ENCODE assay signal across 10 mouse cellular contexts in genomic region chr9:35135575-35135974, GRCm38 (mm10). TPM values are rescaled to one million over a fixed set of nuclear protein-coding genes. Genes with fewer than 3 reads are reported as not detected.
DNase-seq lines count a peak whose midpoint lies in the region; ATAC-seq and TF ChIP-seq lines count a peak whose summit lies in the region.
"Had no signal": no experiment of that assay in that cellular context is flagged by ENCODE, and none has a peak within 500 bp of the region (broad histone marks: within the 10 kb centered on the region; RNA-seq: fewer than 3 reads in every experiment).

No protein-coding gene starts in this region.

- H3K4me2 ChIP-seq in forebrain, embryonic 11.5 days (ENCODE audit: low read depth, low read length, severe bottlenecking): no peak overlapping the region
- H3K4me2 ChIP-seq in forebrain, embryonic 12.5 days: no peak overlapping the region
- H3K4me2 ChIP-seq in forebrain, postnatal 0 days (ENCODE audit: low read depth): no peak overlapping the region
- H3K4me2 ChIP-seq: midbrain, embryonic 12.5 days had no signal

- H3K4me3 ChIP-seq in forebrain, embryonic 11.5 days (ENCODE audit: low read depth, low read length): no peak overlapping the region
- H3K4me3 ChIP-seq in forebrain, embryonic 12.5 days (replicated peaks): no peak overlapping the region
- H3K4me3 ChIP-seq in forebrain, postnatal 0 days (ENCODE audit: low read depth, low read length): no peak overlapping the region
- H3K4me3 ChIP-seq: midbrain, embryonic 12.5 days had no signal

- H3K9me3 ChIP-seq in forebrain, embryonic 11.5 days (ENCODE audit: control insufficient read depth, low read length): no peaks in the 10 kb centered on the region
- no peaks in the 10 kb centered on the region for H3K9me3 ChIP-seq in forebrain, embryonic 12.5 days
- no peaks in the 10 kb centered on the region for H3K9me3 ChIP-seq in forebrain, postnatal 0 days (ENCODE audit: low read length)
- H3K9me3 ChIP-seq: midbrain, embryonic 12.5 days had no signal

- intact Hi-C loops in left cerebral cortex, postnatal 14 days (cut with DNase I): no loop called here
- intact Hi-C loops in left cerebral cortex, postnatal 10 days (cut with DNase I): no loop called here

- TF ChIP-seq CTCF in brain, embryonic 14.5 days (IDR thresholded peaks at IDR 0.05; ENCODE audit: borderline replicate concordance, extremely low read depth, insufficient read depth, insufficient read length): no peak
- no peak for TF ChIP-seq CTCF in forebrain, postnatal 0 days (IDR thresholded peaks at IDR 0.05; ENCODE audit: low read depth)

- H3K9ac ChIP-seq in forebrain, embryonic 11.5 days (ENCODE audit: low read length): no peak overlapping the region
- no peak overlapping the region for H3K9ac ChIP-seq in forebrain, embryonic 12.5 days
- H3K9ac ChIP-seq in forebrain, postnatal 0 days: no peak overlapping the region
- H3K9ac ChIP-seq: midbrain, embryonic 12.5 days had no signal

- no peaks in the 10 kb centered on the region for H3K27me3 ChIP-seq in forebrain, embryonic 11.5 days (ENCODE audit: control insufficient read depth, insufficient read depth, low read length)
- H3K27me3 ChIP-seq in forebrain, embryonic 12.5 days: no peaks in the 10 kb centered on the region
- no peaks in the 10 kb centered on the region for H3K27me3 ChIP-seq in forebrain, postnatal 0 days (ENCODE audit: insufficient read depth, low read length)
- H3K27me3 ChIP-seq: CH12.LX; midbrain, embryonic 12.5 days had no signal

- TF ChIP-seq POLR2A in brain, embryonic 14.5 days (IDR thresholded peaks at IDR 0.05; ENCODE audit: borderline replicate concordance, extremely low read depth, insufficient read depth, insufficient read length, poor library complexity, severe bottlenecking): no peak

- peak; percentile 21 for DNase-seq in forebrain, embryonic 11.5 days (ENCODE audit: low spot score)
- DNase-seq in left cerebral cortex, postnatal 14 days (ENCODE audit: low spot score in 2 of 2): peak; percentile 30 to 33
- DNase-seq in left cerebral cortex, postnatal 10 days (ENCODE audit: extremely low spot score in 1 of 2, low spot score in 2 of 2): no peak
- peak; percentile 84 for DNase-seq in 3T3-L1 (ENCODE audit: low read depth, low spot score)
- DNase-seq in brain, embryonic 14.5 days (ENCODE audit: low read depth): peak; percentile 10
- no peak for DNase-seq in forebrain, postnatal 0 days
- no peak for DNase-seq in embryo, embryonic 9.5 days (ENCODE audit: extremely low spot score)

- no peak for ATAC-seq in forebrain, embryonic 11.5 days (replicated peaks; ENCODE audit: low FRiP score)
- ATAC-seq in forebrain, embryonic 12.5 days (ENCODE audit: low FRiP score): no peak
- ATAC-seq in forebrain, postnatal 0 days: no peak

- 80% methylated on average over 6 of the region's 6 CpGs for WGBS in forebrain, embryonic 11.5 days
- WGBS in forebrain, embryonic 12.5 days: 82% methylated on average over 6 of the region's 6 CpGs
- WGBS in forebrain, postnatal 0 days: 65% methylated on average over 6 of the region's 6 CpGs

- no peak overlapping the region for H3K27ac ChIP-seq in forebrain, embryonic 11.5 days (ENCODE audit: low read depth, low read length)
- no peak overlapping the region for H3K27ac ChIP-seq in forebrain, embryonic 12.5 days
- H3K27ac ChIP-seq in forebrain, postnatal 0 days (ENCODE audit: low read depth, low read length): no peak overlapping the region
- H3K27ac ChIP-seq: midbrain, embryonic 12.5 days had no signal

- H3K4me1 ChIP-seq in forebrain, embryonic 11.5 days (replicated peaks; ENCODE audit: control insufficient read depth, insufficient read depth, low read length): 0 out of 2 replicates have a peak, but pooled peaks cover 2% of the 10 kb centered on the region
- no peaks in the 10 kb centered on the region for H3K4me1 ChIP-seq in forebrain, embryonic 12.5 days
- H3K4me1 ChIP-seq in forebrain, postnatal 0 days (ENCODE audit: insufficient read depth): no peaks in the 10 kb centered on the region

- H3K36me3 ChIP-seq in forebrain, embryonic 11.5 days (ENCODE audit: control insufficient read depth, insufficient read depth, low read length): no peaks in the 10 kb centered on the region
- 0 out of 2 replicates have a peak, but pooled peaks cover 5% of the 10 kb centered on the region for H3K36me3 ChIP-seq in forebrain, embryonic 12.5 days (replicated peaks)
- no peaks in the 10 kb centered on the region for H3K36me3 ChIP-seq in forebrain, postnatal 0 days (ENCODE audit: insufficient read depth)
- H3K36me3 ChIP-seq: midbrain, embryonic 12.5 days had no signal

RNA-seq across cellular contexts. Expression of gene St3gal4, which starts 16.5 kb away (rescaled TPM):
- polyA plus RNA-seq in forebrain, embryonic 11.5 days (2014; fragmentation: Nextera tagmentation; extraction: Ambion mirVana): 13.3 and 14.4 TPM in 2 replicates
- polyA plus RNA-seq in forebrain, embryonic 12.5 days (2016; fragmentation: Nextera tagmentation; extraction: Ambion mirVana): 9.9 and 12.1 TPM in 2 replicates
- total RNA-seq in left cerebral cortex, postnatal 14 days (2021): 10 to 100 TPM; 28.2 to 29.9 TPM
- total RNA-seq in left cerebral cortex, postnatal 10 days (2021): 10 to 100 TPM; 26.8 to 27.2 TPM
- 2.4 and 5.6 TPM in 2 replicates for polyA plus RNA-seq in brain, embryonic 14.5 days (2012; rRNA removed)
- 22.6 and 23.5 TPM in 2 replicates for total RNA-seq in forebrain, postnatal 0 days (2014; rRNA removed)
- 16.1 and 18.2 TPM in 2 replicates for polyA plus RNA-seq in forebrain, postnatal 0 days (2015; fragmentation: Nextera tagmentation; extraction: Ambion mirVana)

RNA-seq across cellular contexts. Expression of gene Dcps, which starts 40.3 kb away (rescaled TPM):
- polyA plus RNA-seq in forebrain, embryonic 11.5 days (2014; fragmentation: Nextera tagmentation; extraction: Ambion mirVana): 104 and 113 TPM in 2 replicates
- polyA plus RNA-seq in forebrain, embryonic 12.5 days (2016; fragmentation: Nextera tagmentation; extraction: Ambion mirVana): 90.1 and 102 TPM in 2 replicates
- total RNA-seq in left cerebral cortex, postnatal 14 days (2021): 10 to 100 TPM; 15.6 to 17.8 TPM
- 10 to 100 TPM; 17.6 to 18.5 TPM for total RNA-seq in left cerebral cortex, postnatal 10 days (2021)
- polyA plus RNA-seq in brain, embryonic 14.5 days (2012; rRNA removed): 58.0 and 82.2 TPM in 2 replicates
- total RNA-seq in forebrain, postnatal 0 days (2014; rRNA removed): 48.5 and 61.6 TPM in 2 replicates
- 63.5 and 63.6 TPM in 2 replicates for polyA plus RNA-seq in forebrain, postnatal 0 days (2015; fragmentation: Nextera tagmentation; extraction: Ambion mirVana)

Comparison
In these comparisons a context has a peak if more than half of its experiments do, and no peak if none do; other contexts are left out.
1. DNase-seq: peak in forebrain, embryonic 11.5 days (single experiment), left cerebral cortex, postnatal 14 days (2 of 2), 3T3-L1 (single experiment) and brain, embryonic 14.5 days (single experiment); none in left cerebral cortex, postnatal 10 days (0 of 2), forebrain, postnatal 0 days (single experiment) and embryo, embryonic 9.5 days (single experiment).